Mouse (Mus musculus): ENCODE measurements around the gene Gm26661.

The Gm26661 gene

GRCm38 (mm10) chr14:7791532-7792159, at the start of gene Gm26661:
Gene Gm26661, plus strand, starts transcription at chr14:7791587.
- H3K4me3 ChIP-seq (replicated peaks; ENCODE audit: low read length) = peak within 1 kb of the TSS; percentile 71
- TF ChIP-seq POU5F1 (IDR thresholded peaks at IDR 0.05; ENCODE audit: borderline replicate concordance, low read length) (no peak), NANOG (IDR thresholded peaks at IDR 0.05; ENCODE audit: borderline replicate concordance, low read length) (no peak), CTCF (conservative IDR thresholded peaks at IDR 0.05; ENCODE audit: low read length) (no peak)
- H3K27me3 ChIP-seq (ENCODE audit: insufficient read depth, low read length) = no peaks in the 10 kb centered on the region
- peaks cover 47% of the 10 kb centered on the region for H3K9me3 ChIP-seq (ENCODE audit: low read length)
- H3K36me3 ChIP-seq (ENCODE audit: insufficient read depth, low read length) = peaks cover 11% of the 10 kb centered on the region; the same call in 1 of the 2 replicates
- H3K4me1 ChIP-seq (replicated peaks; ENCODE audit: low read depth, low read length) = peaks cover 7% of the 10 kb centered on the region

- H3K36me3 ChIP-seq (ENCODE audit: insufficient read depth, low read length) = no peaks in the 10 kb centered on the region
- peaks cover 6% of the 10 kb centered on the region for H3K4me1 ChIP-seq (replicated peaks; ENCODE audit: low read depth, low read length)
- no peaks in the 10 kb centered on the region for H3K27me3 ChIP-seq (ENCODE audit: insufficient read depth, low read length)
- TF ChIP-seq CTCF (conservative IDR thresholded peaks at IDR 0.05; ENCODE audit: low read length) (peak; percentile 52), POU5F1 (IDR thresholded peaks at IDR 0.05; ENCODE audit: borderline replicate concordance, low read length) (no peak), NANOG (IDR thresholded peaks at IDR 0.05; ENCODE audit: borderline replicate concordance, low read length) (no peak)
- no peak overlapping the region for H3K4me3 ChIP-seq (replicated peaks; ENCODE audit: low read length)
- no peaks in the 10 kb centered on the region for H3K9me3 ChIP-seq (ENCODE audit: low read length)
Measured at GRCm38 (mm10) chr14:7748944-7749763, 42.2 kb upstream of the Gm26661 start.

DNA sequence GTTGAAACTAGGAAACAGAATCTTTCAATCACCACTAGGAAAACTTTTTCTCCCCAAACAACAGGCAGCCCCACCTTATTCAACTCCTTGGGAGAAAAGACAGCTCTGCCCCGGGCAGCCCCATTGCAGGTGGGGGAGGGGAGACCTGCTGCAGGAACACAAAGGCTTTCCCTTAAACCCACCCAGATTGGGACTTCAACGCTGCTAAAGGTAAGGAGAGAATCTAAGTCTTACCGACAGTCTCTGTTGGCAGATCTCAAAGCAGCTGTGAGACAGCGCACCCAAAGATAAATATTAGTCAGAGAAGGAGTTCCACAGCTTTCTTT, 41.7 kb upstream of the Gm26661 start:
- H3K36me3 ChIP-seq (ENCODE audit: insufficient read depth, low read length) = no peaks in the 10 kb centered on the region
- H3K4me1 ChIP-seq (replicated peaks; ENCODE audit: low read depth, low read length) = peaks cover 6% of the 10 kb centered on the region
- H3K9me3 ChIP-seq (ENCODE audit: low read length) = no peaks in the 10 kb centered on the region
- no peaks in the 10 kb centered on the region; the same call in 1 of the 2 replicates for H3K27me3 ChIP-seq (ENCODE audit: insufficient read depth, low read length)
- H3K4me3 ChIP-seq (replicated peaks; ENCODE audit: low read length) = no peak overlapping the region
- no peak for TF ChIP-seq CTCF (conservative IDR thresholded peaks at IDR 0.05; ENCODE audit: low read length)
- no peak for TF ChIP-seq NANOG (IDR thresholded peaks at IDR 0.05; ENCODE audit: borderline replicate concordance, low read length)
- no peak for TF ChIP-seq POU5F1 (IDR thresholded peaks at IDR 0.05; ENCODE audit: borderline replicate concordance, low read length)

GRCm38 (mm10) chr14:7765569-7766314, 25.6 kb upstream of the Gm26661 start:
- TF ChIP-seq NANOG (IDR thresholded peaks at IDR 0.05; ENCODE audit: borderline replicate concordance, low read length) = no peak
- peak; percentile 58 for TF ChIP-seq CTCF (conservative IDR thresholded peaks at IDR 0.05; ENCODE audit: low read length)
- TF ChIP-seq POU5F1 (IDR thresholded peaks at IDR 0.05; ENCODE audit: borderline replicate concordance, low read length) = no peak
- no peaks in the 10 kb centered on the region for H3K4me1 ChIP-seq (replicated peaks; ENCODE audit: low read depth, low read length)

DNA sequence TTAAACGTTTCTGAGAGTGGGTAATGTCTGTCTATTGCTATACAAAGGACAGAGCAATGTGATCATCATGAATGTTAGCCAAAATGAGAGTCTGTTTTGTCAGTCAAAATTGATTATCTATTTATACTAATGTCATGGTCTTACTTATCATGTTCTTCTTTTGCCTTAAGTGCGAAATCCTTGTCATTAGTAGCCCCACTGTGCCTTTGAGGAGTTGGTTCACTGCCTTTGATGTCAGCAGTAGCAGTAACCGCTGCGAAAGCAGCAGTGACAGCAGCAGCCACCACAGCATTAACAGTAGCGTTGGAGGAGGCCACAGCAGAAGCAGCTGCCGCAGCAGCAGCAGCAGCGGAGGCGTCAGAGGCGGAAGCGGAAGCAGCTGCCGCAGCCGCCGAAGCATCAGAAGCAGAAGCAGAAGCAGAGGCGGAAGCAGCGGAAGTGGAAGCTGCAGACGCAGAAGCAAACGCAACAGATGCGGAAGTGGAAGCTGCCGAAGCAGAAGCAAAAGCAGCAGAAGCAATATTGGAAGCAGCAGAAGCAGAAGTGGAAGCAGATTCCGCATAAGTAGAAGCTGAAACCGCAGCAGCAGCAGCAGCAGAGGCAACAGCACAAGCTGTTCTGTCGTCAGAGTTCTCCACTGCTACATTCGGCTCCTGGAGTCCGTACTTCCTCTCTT, 17.5 kb upstream of the Gm26661 start:
- 0 out of 2 replicates have a peak overlapping the region, but pooled peaks have one; percentile 26 for H3K4me3 ChIP-seq (replicated peaks; ENCODE audit: low read length)
- no peaks in the 10 kb centered on the region for H3K4me1 ChIP-seq (replicated peaks; ENCODE audit: low read depth, low read length)
- no peak for TF ChIP-seq CTCF (conservative IDR thresholded peaks at IDR 0.05; ENCODE audit: low read length)
- no peak for TF ChIP-seq NANOG (IDR thresholded peaks at IDR 0.05; ENCODE audit: borderline replicate concordance, low read length)
- no peak for TF ChIP-seq POU5F1 (IDR thresholded peaks at IDR 0.05; ENCODE audit: borderline replicate concordance, low read length)
- no peaks in the 10 kb centered on the region for H3K36me3 ChIP-seq (ENCODE audit: insufficient read depth, low read length)
- 0 out of 2 replicates have a peak, but pooled peaks cover 8% of the 10 kb centered on the region for H3K27me3 ChIP-seq (ENCODE audit: insufficient read depth, low read length)
- no peaks in the 10 kb centered on the region for H3K9me3 ChIP-seq (ENCODE audit: low read length)

More at GRCm38 (mm10) chr14:7765569-7766314, 25.6 kb upstream of the Gm26661 start:
- Histone ChIP-seq H3K36me3 (ENCODE audit: insufficient read depth, low read length) (no peaks in the 10 kb centered on the region), H3K27me3 (ENCODE audit: insufficient read depth, low read length) (no peaks in the 10 kb centered on the region), H3K9me3 (ENCODE audit: low read length) (no peaks in the 10 kb centered on the region), H3K4me3 (replicated peaks; ENCODE audit: low read length) (no peak overlapping the region)

DNA sequence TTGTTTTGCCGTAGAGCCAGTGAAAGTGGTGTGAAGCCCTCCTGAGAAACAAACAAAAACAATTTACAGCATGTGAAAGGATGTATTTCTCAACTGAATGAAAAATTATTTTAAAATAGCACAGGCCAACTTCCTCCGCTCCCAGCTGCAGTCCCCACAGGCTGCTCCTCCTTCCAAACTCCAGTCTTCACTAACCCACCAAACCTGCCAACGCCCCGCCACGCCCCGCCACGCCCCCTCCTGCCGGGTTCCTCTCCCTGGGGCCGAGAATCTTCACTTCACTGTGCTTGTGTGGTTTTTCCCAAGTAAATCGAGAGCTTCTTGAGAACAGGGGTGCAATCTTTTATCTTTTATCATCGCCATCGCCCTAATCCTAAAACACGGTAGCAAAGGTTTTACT, 5.3 kb upstream of the Gm26661 start:
- TF ChIP-seq POU5F1 (IDR thresholded peaks at IDR 0.05; ENCODE audit: borderline replicate concordance, low read length) = no peak
- TF ChIP-seq CTCF (conservative IDR thresholded peaks at IDR 0.05; ENCODE audit: low read length) = no peak
- H3K4me1 ChIP-seq (replicated peaks; ENCODE audit: low read depth, low read length) = no peaks in the 10 kb centered on the region
- H3K27me3 ChIP-seq (ENCODE audit: insufficient read depth, low read length) = no peaks in the 10 kb centered on the region
- peaks cover 11% of the 10 kb centered on the region; the same call in 1 of the 2 replicates for H3K36me3 ChIP-seq (ENCODE audit: insufficient read depth, low read length)
- no peak overlapping the region for H3K4me3 ChIP-seq (replicated peaks; ENCODE audit: low read length)
- peaks cover 44% of the 10 kb centered on the region for H3K9me3 ChIP-seq (ENCODE audit: low read length)

DNA sequence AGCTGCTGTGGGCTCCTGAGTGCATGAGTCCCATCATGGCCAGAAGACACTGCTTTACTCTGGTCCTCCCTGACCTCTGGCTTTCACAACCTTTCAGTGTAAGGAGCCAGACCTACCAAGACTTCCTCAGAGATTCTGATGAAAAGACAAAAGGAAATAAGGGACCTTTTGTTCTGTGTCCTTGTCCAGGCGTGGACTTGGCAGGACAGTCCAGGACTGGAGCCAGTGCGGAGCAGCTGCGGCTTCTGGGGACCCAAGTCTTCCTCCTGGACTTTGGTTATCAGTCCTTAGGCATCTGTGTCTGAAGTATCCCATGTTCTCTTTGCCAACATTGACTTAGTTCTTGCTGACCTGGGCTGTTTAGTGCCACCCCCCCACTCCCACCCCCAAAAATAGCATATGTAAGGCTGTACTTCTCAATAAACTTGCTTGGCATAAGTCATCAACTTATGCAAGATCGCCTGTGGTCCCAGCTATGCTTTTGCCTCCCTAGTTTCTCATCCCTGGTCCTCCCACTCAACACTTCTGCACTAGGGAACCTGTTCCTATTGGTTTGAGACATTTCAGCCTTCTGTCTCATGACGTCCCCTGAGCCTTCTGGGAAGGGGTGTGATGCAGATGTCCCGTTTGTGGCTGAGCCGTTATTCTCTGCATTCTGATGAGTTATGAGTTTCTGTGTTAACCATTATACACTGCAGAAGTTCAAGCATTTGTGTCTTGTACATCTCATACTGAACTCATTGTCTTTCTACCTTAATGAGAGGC, 1.9 kb upstream of the Gm26661 start:
- Histone ChIP-seq H3K27me3 (ENCODE audit: insufficient read depth, low read length) (no peaks in the 10 kb centered on the region), H3K4me3 (replicated peaks; ENCODE audit: low read length) (peak overlapping the region; percentile 32; the same call in 1 of the 2 replicates), H3K9me3 (ENCODE audit: low read length) (peaks cover 51% of the 10 kb centered on the region), H3K4me1 (replicated peaks; ENCODE audit: low read depth, low read length) (peaks cover 7% of the 10 kb centered on the region), H3K36me3 (ENCODE audit: insufficient read depth, low read length) (peaks cover 11% of the 10 kb centered on the region; the same call in 1 of the 2 replicates)
- no peak for TF ChIP-seq NANOG (IDR thresholded peaks at IDR 0.05; ENCODE audit: borderline replicate concordance, low read length)
- no peak for TF ChIP-seq CTCF (conservative IDR thresholded peaks at IDR 0.05; ENCODE audit: low read length)
- no peak for TF ChIP-seq POU5F1 (IDR thresholded peaks at IDR 0.05; ENCODE audit: borderline replicate concordance, low read length)
